Mouse (Mus musculus) forebrain, embryonic 12.5 days (tissue): ENCODE data around the gene Gfap. TPM values are rescaled to one million over a fixed set of nuclear protein-coding genes. Genes with fewer than 3 reads are reported as not detected.
A peak's percentile ranks its signal among the peaks of the same experiment; 100 is the strongest.

Experiments used
- ATAC-seq: fragments of 200-750 bp; cut with Nextera tagmentation; 2 replicates; pipeline ENCODE4 v1.8.0; 2017; ENCODE audit warnings: moderate TSS enrichment; ENCODE audit not compliant: low FRiP score
- H3K27ac ChIP-seq: fragments of 300-500 bp; sonication (generic); 2 replicates; pipeline ENCODE4 v1.5.1; 2016; ENCODE audit warnings: mild to moderate bottlenecking
- H3K27me3 ChIP-seq: fragments of 300-500 bp; sonication (generic); 2 replicates; pipeline ENCODE4 v1.6.1; 2016; ENCODE audit warnings: mild to moderate bottlenecking
- H3K36me3 ChIP-seq: fragments of 300-500 bp; sonication (generic); replicated peaks from 2 replicates; pipeline ENCODE4 v1.6.1; 2016; ENCODE audit warnings: mild to moderate bottlenecking
- H3K4me1 ChIP-seq: fragments of 300-500 bp; sonication (generic); 2 replicates; pipeline ENCODE4 v1.6.1; 2016
- H3K4me2 ChIP-seq: fragments of 300-500 bp; sonication (generic); 2 replicates; pipeline ENCODE4 v1.6.1; 2016; ENCODE audit warnings: mild to moderate bottlenecking, moderate library complexity
- H3K4me3 ChIP-seq: fragments of 300-500 bp; sonication (generic); replicated peaks from 2 replicates; pipeline ENCODE4 v1.5.1; 2016; ENCODE audit warnings: mild to moderate bottlenecking
- H3K9ac ChIP-seq: fragments of 300-500 bp; sonication (generic); 2 replicates; pipeline ENCODE4 v1.6.1; 2016; ENCODE audit warnings: mild to moderate bottlenecking
- H3K9me3 ChIP-seq: fragments of 300-500 bp; sonication (generic); 2 replicates; pipeline ENCODE4 v1.6.1; 2016
- WGBS: fragments of 180-500 bp; shearing (Covaris S2); methylation state at CpG from one replicate; pipeline ENCODE4 v1.1.7; 2016; 5-methylcytosine and 5-hydroxymethylcytosine counted together
- polyA plus RNA-seq: library from polyadenylated mRNA; unstranded; fragments of >200 nt; fragmentation: Nextera tagmentation; extraction: Ambion mirVana; gene quantifications from 2 replicates; pipeline ENCODE4 v1.2.1, GENCODE M21; 2016

The Gfap gene
- polyA plus RNA-seq, 1 experiment from 2014 or later, result 0.09 TPM

DNA sequence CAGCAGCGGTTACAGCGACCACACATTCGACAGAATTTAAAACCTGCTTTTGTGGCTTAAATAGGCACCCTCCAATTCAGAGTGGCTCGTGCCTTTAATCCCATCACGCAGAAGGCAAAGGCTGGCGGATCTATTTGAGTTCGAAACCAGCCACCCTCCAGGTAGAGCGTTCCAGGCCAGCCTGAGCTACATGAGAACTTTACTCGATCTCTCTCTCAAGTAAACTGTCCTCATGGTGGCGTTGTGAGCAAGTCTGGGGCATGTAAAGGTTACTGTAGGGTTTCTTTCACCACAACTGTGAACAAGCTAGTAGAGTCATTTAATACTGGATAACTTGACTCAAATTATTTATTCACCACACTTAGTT, 24.6 kb upstream of the Gfap start:
- peak overlapping the region; percentile 77 for H3K4me3 ChIP-seq
- H3K9me3 ChIP-seq, result no peaks in the 10 kb centered on the region
- peaks cover 33% of the 10 kb centered on the region for H3K4me1 ChIP-seq
- H3K27me3 ChIP-seq, result 0 out of 2 replicates have a peak, but pooled peaks cover 3% of the 10 kb centered on the region
- H3K27ac ChIP-seq, result peak overlapping the region; percentile 96
- WGBS, result under 1% methylated on average over 10 of the region's 10 CpGs
- ATAC-seq, result peak; percentile 20; the same call in 1 of the 2 replicates
- peak overlapping the region; percentile 71 for H3K9ac ChIP-seq
- peak overlapping the region; percentile 65 for H3K4me2 ChIP-seq
- H3K36me3 ChIP-seq, result peaks cover 6% of the 10 kb centered on the region; the same call in 1 of the 2 replicates

DNA sequence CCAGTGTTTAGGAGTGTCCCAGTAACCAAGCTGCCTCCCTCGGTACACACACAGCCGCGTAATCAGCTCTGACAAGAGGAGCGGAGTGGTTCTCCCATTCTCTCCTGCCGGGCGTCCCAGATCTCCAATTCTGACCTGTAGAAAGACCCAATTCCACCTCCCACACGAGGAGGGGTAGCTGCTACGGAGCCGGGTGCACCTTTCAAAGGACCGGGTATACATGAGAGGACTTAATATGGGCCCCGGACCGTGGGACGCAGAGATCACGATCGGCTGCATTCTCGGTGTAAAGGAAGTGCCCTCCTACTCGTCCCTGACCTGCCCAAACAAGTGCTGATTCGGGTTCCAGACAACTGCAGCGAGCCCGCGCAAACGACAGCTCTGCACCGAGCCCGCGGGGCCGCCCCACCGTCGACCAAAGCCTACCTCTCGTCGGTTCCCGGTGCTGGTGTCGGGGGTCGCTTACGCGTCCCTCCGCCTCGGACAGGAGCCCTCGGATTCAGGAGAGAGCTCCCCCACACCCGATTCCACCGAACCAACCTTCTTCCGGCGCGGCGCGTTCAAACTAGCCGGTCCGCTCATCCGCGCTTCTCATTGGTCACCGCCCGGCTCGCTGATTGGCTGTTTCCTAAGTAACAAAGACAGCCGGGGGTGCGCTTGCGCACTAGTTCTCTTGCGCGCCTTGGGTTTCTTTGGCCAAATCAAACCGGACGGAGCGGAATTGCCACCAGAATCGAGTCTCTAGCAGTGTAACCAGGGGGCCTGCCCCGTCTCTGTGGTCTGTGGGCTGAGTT, 24.0 kb upstream of the Gfap start, which contains the start of gene Kif18b:
Gene Kif18b, minus strand, starts transcription at position 568 of the 794 bp plus-strand sequence.
- Histone ChIP-seq H3K4me3 (peak within 1 kb of the TSS; percentile 77), H3K27ac (peak within 1 kb of the TSS; percentile 96), H3K9me3 (no peaks in the 10 kb centered on the region), H3K36me3 (peaks cover 6% of the 10 kb centered on the region; the same call in 1 of the 2 replicates), H3K4me2 (peak within 1 kb of the TSS; percentile 65), H3K9ac (peak within 1 kb of the TSS; percentile 71), H3K4me1 (peaks cover 33% of the 10 kb centered on the region), H3K27me3 (0 out of 2 replicates have a peak, but pooled peaks cover 3% of the 10 kb centered on the region)
- WGBS, result under 1% methylated on average over 62 of the region's 62 CpGs
- ATAC-seq, result peak; percentile 93

DNA sequence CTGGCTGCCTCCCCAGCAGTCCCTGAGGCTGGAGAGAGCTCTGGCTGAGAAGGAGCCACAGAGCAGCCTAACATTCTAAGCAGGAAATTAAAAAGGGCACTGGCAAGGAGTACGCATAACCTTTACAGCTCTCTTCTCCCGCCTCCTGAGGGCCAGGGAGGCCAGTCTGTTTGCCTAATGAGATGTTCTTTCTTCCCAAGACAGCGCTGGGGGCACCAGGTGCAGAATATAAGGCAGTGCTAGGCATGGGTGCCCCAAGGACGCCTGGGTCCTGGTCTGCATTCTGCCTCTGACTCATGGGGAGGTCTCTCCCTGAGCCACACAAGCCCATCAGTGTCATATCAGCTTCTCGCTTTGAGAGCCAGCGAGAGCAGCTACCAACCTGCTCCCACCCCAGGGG, 20.8 kb upstream of the Gfap start:
- Histone ChIP-seq H3K4me3 (no peak overlapping the region), H3K4me2 (no peak overlapping the region), H3K36me3 (peaks cover 6% of the 10 kb centered on the region; the same call in 1 of the 2 replicates), H3K27me3 (no peaks in the 10 kb centered on the region), H3K4me1 (peaks cover 33% of the 10 kb centered on the region), H3K27ac (no peak overlapping the region; the same call in 1 of the 2 replicates), H3K9ac (peak overlapping the region; percentile 14; the same call in 1 of the 2 replicates), H3K9me3 (no peaks in the 10 kb centered on the region)
- no peak for ATAC-seq
- 74% methylated on average over 6 of the region's 6 CpGs for WGBS

DNA sequence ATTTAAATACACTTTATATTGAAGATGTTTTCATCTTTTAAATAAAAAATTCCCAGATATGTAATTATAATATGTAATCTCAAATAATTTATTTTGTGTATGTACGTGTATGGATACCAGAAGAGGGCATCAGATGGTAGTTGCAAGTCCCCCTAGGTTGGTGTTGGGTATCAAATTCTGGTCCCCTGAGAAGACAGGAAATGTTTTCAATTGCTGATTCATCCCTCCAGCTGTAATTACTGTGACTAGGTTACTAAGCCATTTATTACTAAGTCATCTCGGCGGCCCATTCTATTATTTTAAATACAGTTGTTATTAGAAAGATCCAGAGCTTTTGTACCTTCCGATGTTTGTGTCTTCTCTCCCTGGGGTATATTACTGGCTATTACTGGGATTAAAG, 17.4 kb upstream of the Gfap start:
- H3K9ac ChIP-seq, result no peak overlapping the region
- H3K4me2 ChIP-seq, result no peak overlapping the region
- H3K36me3 ChIP-seq, result peaks cover 39% of the 10 kb centered on the region
- WGBS, result 98% methylated on average over 4 of the region's 4 CpGs
- no peak overlapping the region for H3K4me3 ChIP-seq
- peaks cover 18% of the 10 kb centered on the region for H3K4me1 ChIP-seq
- no peak for ATAC-seq
- H3K27me3 ChIP-seq, result no peaks in the 10 kb centered on the region
- H3K27ac ChIP-seq, result no peak overlapping the region
- no peaks in the 10 kb centered on the region for H3K9me3 ChIP-seq

DNA sequence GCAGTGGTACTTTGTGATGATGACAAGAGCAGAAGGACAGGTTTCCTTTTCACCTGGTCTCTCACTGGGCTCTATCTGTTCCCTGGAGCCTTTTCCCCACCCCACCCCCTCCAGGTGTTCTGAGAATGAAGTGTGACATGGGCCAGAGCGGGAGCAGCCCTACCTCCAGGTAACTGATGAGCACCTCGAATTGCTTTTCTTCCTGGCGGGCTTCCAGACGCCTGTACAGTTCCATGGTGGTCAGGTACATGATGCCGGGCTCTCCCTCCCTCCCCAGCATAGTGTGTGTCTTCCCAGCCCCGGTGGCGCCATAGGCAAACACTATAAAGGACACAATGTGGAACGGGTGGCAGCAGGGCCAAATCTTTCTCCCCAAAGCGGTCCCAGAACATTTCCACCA, 14.7 kb upstream of the Gfap start:
- Histone ChIP-seq H3K27me3 (no peaks in the 10 kb centered on the region), H3K9me3 (no peaks in the 10 kb centered on the region), H3K27ac (no peak overlapping the region), H3K9ac (no peak overlapping the region), H3K4me1 (no peaks in the 10 kb centered on the region), H3K36me3 (peaks cover 57% of the 10 kb centered on the region), H3K4me3 (no peak overlapping the region), H3K4me2 (no peak overlapping the region)
- WGBS, result 92% methylated on average over 9 of the region's 9 CpGs
- ATAC-seq, result no peak

DNA sequence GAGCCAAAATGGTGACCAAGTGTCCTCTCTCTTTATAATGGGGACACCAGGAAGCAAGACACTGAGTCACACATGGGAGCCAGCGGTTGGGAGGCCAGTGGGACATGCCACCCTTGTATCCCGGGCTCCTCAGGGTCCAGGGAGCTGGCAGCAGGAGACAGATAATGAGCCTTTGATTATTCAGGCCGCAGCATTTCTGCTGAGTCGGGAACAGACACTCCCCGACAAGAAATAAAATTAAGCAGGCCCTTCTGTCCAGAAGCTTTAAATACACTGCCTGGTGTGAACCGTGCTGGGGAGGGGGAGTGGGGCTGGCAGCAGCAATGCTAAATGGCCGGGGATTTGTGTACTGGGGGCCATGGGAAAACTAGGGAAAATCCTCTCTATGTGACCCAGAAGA, 10.7 kb upstream of the Gfap start:
- peaks cover 97% of the 10 kb centered on the region for H3K36me3 ChIP-seq
- no peak for ATAC-seq
- WGBS, result 77% methylated on average over 7 of the region's 7 CpGs

DNA sequence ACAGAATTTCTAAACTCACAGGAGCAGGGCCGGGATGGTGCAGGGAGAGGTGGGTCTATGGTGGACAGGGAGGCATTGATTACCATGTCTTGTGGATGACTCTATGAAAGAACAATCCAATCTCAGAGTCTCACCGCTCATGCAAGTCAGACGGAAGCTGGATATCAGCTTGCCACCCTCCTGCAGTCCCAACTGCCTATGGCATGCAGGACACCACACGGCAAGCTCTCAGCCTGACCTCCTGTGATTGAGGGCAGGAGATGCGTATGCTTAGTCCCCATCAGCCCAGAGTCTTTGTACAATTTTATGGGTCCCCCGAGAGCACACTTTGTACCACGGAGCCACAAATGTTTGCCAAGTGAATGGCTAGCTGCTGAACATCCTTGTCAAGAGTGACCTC, 2.9 kb upstream of the Gfap start:
- Histone ChIP-seq H3K4me3 (no peak overlapping the region), H3K4me2 (no peak overlapping the region), H3K4me1 (no peaks in the 10 kb centered on the region), H3K27me3 (no peaks in the 10 kb centered on the region), H3K9ac (no peak overlapping the region), H3K27ac (no peak overlapping the region), H3K36me3 (peaks cover 39% of the 10 kb centered on the region), H3K9me3 (no peaks in the 10 kb centered on the region)
- 84% methylated on average over 7 of the region's 7 CpGs for WGBS
- no peak for ATAC-seq

More for the DNA sequence above, 10.7 kb upstream of the Gfap start:
- H3K4me1 ChIP-seq, result no peaks in the 10 kb centered on the region
- no peak overlapping the region for H3K4me3 ChIP-seq
- H3K9ac ChIP-seq, result no peak overlapping the region
- H3K4me2 ChIP-seq, result no peak overlapping the region
- no peak overlapping the region for H3K27ac ChIP-seq
- H3K27me3 ChIP-seq, result no peaks in the 10 kb centered on the region
- H3K9me3 ChIP-seq, result no peaks in the 10 kb centered on the region

DNA sequence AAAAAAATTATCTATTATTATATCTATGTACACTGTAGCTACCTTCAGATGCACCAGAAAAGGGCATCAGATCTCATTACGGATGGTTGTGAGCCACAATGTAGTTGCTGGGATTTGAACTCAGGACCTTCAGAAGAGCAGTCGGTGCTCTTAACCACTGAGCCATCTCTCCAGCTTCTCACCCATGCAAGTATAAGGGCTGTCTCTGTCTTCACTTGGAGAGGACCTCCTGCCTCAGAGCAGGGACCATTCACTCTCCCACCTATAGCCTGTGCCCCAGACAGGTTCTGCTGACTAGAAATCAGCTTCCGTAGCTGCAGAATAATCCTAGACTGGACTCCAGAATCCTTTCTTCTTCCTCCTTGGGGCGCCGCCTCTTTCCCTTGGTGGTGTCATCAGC, 1.4 kb upstream of the Gfap start:
- no peak overlapping the region for H3K9ac ChIP-seq
- no peak overlapping the region for H3K4me3 ChIP-seq
- ATAC-seq, result no peak
- peaks cover 24% of the 10 kb centered on the region for H3K36me3 ChIP-seq
- H3K27me3 ChIP-seq, result peaks cover 5% of the 10 kb centered on the region; the same call in 1 of the 2 replicates
- H3K4me2 ChIP-seq, result no peak overlapping the region
- no peak overlapping the region for H3K27ac ChIP-seq
- no peaks in the 10 kb centered on the region for H3K4me1 ChIP-seq
- no peaks in the 10 kb centered on the region for H3K9me3 ChIP-seq
- WGBS, result 78% methylated on average over 5 of the region's 5 CpGs

DNA sequence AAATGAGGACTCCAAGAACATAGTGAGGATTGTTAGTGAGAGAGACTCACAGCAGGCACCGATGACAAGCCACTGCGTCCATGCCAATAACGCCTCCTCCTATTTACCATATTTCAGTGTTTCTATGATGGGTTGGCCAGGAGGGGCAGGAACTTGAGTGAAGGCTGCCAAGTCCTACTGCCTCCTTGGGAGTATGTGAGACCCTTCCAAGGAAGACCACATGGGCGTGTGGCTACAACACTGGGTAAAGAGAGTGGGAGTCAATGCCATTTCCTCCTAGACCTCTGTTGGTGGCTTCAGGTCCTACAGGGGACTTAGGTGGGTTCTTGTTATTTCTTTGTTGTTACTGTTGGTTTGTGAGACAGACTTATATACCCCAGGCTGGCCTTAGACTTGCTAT, 487 bp upstream of the Gfap start:
- Histone ChIP-seq H3K4me2 (no peak overlapping the region), H3K4me1 (no peaks in the 10 kb centered on the region), H3K27me3 (peaks cover 10% of the 10 kb centered on the region), H3K27ac (no peak overlapping the region), H3K4me3 (no peak overlapping the region), H3K36me3 (peaks cover 15% of the 10 kb centered on the region), H3K9me3 (no peaks in the 10 kb centered on the region), H3K9ac (no peak overlapping the region)
- WGBS, result 74% methylated on average over 4 of the region's 4 CpGs
- no peak for ATAC-seq

DNA sequence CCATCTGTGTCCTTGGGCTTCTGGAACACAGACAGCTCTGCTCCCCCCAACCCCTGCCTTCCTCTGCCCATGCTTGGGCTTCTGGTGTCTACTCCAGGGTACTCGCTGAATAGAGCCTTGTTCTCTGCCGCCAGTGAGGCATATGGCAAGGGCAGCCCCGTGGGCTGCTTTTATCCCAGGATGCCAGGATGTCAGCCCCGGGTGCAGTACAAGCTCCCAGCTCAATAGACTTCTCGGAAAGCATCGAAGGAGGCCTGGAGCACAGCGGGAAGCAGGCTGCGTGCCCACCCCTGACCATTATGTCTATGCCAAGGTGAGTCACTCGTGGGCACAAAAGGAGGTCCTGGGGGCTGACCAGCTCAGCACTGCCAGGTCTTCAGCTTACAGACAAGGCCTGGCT, 2.3 kb downstream of the Gfap start:
- no peak overlapping the region for H3K4me2 ChIP-seq
- H3K27ac ChIP-seq, result no peak overlapping the region
- no peaks in the 10 kb centered on the region for H3K36me3 ChIP-seq
- WGBS, result 76% methylated on average over 9 of the region's 9 CpGs
- peaks cover 2% of the 10 kb centered on the region for H3K4me1 ChIP-seq
- peaks cover 38% of the 10 kb centered on the region for H3K27me3 ChIP-seq
- ATAC-seq, result no peak
- H3K9me3 ChIP-seq, result no peaks in the 10 kb centered on the region
- no peak overlapping the region for H3K9ac ChIP-seq
- H3K4me3 ChIP-seq, result no peak overlapping the region

DNA sequence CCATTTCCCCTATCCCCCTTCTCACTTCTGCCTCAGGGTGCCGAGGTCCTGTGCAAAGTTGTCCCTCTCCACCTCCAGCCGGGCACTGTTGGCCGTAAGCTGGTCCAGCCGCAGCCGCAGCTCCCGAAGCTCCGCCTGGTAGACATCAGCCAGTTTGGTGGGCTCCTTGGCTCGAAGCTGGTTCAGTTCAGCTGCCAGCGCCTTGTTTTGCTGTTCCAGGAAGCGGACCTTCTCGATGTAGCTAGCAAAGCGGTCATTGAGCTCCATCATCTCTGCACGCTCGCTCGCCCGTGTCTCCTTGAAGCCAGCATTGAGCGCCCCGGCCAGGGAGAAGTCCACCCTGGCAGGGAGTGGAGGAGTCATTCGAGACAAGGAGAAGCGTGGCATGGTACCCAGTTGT, 4.1 kb downstream of the Gfap start:
- WGBS, result 79% methylated on average over 20 of the region's 20 CpGs
- Histone ChIP-seq H3K4me3 (no peak overlapping the region), H3K27me3 (peaks cover 52% of the 10 kb centered on the region), H3K9ac (no peak overlapping the region), H3K27ac (no peak overlapping the region), H3K9me3 (no peaks in the 10 kb centered on the region), H3K4me1 (peaks cover 8% of the 10 kb centered on the region), H3K4me2 (no peak overlapping the region), H3K36me3 (no peaks in the 10 kb centered on the region)
- ATAC-seq, result no peak

DNA sequence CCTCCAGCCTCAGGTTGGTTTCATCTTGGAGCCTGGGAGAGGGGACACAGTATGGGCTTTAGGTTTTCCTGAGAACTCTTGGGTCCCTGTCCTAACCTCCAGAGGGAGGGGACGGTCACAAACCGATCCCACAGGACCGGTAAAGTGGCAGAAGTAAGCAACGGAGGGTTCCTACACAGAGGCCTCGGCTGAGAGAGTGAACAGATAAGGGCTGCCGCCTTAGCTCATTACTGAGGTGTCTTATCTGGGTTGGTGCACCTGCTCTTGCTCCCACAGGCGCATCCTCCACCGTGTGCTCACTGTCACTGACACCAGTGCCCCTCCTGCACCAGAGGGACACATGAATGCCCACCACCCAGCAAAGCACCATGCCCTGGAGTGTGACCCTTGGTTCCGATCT, 4.9 kb downstream of the Gfap start:
- H3K27ac ChIP-seq, result no peak overlapping the region
- H3K36me3 ChIP-seq, result no peaks in the 10 kb centered on the region
- H3K9me3 ChIP-seq, result no peaks in the 10 kb centered on the region
- no peak overlapping the region for H3K4me2 ChIP-seq
- peaks cover 8% of the 10 kb centered on the region for H3K4me1 ChIP-seq
- no peak overlapping the region for H3K4me3 ChIP-seq
- peaks cover 56% of the 10 kb centered on the region for H3K27me3 ChIP-seq
- no peak overlapping the region for H3K9ac ChIP-seq
- ATAC-seq, result no peak
- 80% methylated on average over 9 of the region's 9 CpGs for WGBS

DNA sequence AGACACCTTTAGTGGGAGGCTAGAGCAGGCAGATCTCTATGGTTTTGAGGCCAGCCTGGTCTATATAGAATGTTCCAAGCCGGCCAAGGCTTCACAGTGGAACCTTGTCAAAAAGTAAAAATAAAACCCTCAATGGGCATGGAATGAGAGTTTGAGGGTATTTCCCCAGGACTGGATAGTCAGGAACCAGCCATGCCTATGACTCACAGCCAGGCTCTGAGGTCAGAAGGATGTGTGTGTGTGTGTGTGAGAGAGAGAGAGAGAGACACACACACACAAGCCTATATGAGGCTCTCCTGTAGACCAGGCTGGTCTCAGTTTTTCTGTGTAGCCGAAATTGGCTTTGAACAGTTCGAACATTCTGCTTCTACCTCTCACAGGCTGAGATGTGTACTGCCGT, 6.0 kb downstream of the Gfap start:
- H3K36me3 ChIP-seq, result no peaks in the 10 kb centered on the region
- H3K27me3 ChIP-seq, result peaks cover 61% of the 10 kb centered on the region
- H3K27ac ChIP-seq, result no peak overlapping the region
- H3K9me3 ChIP-seq, result no peaks in the 10 kb centered on the region
- H3K4me2 ChIP-seq, result no peak overlapping the region
- H3K4me1 ChIP-seq, result peaks cover 8% of the 10 kb centered on the region
- 89% methylated on average over 4 of the region's 4 CpGs for WGBS
- H3K4me3 ChIP-seq, result no peak overlapping the region
- no peak overlapping the region for H3K9ac ChIP-seq
- ATAC-seq, result no peak
